Mouse (Mus musculus) liver, postnatal 0 days (tissue): ENCODE measurements around the gene Aftph.

Experiments
- CTCF ChIP-seq: sonication (generic); IDR thresholded peaks from 2 replicates; pipeline ENCODE4 v1.5.1; 2016; ENCODE audit warnings: antibody characterized with exemption, low read depth
- EP300 ChIP-seq: IDR thresholded peaks from 2 replicates; pipeline ENCODE4 v1.6.1; 2016; ENCODE audit warnings: antibody characterized with exemption, low read depth, mild to moderate bottlenecking

DNA sequence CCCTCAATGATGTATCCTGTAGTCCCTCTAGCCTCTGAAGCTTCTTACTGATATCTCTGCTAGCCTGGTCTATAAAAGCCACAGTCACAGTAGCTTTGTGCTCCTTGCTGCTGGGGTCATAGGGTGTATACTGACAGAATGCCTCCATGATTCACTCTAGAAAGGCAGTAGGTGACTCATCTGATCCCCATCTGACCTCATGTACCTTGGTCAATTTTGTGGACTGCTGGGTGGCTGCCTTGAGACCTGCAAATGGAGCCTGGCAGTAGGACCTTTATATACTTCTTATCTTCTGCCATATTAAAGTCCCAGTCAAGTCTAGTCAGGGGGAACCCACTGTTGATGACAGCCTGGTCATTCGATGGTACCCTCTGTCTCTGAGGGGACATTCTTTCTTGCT lies 42.1 kb upstream of the Aftph start:
- TF ChIP-seq EP300 (no peak), CTCF (no peak)
